Mouse (Mus musculus): ENCODE results near the gene Slc22a6. TPM values are rescaled to one million over a fixed set of nuclear protein-coding genes. Genes with fewer than 3 reads are reported as not detected.

The Slc22a6 gene
- 0.77 and 0.88 TPM in 2 replicates for polyA plus RNA-seq (2014; fragmentation: Nextera tagmentation; extraction: Ambion mirVana)

GRCm38 (mm10) chr19:8617904-8618303 is at the start of gene Slc22a6:
Slc22a6 (plus strand) TSS chr19:8618039.
- 11% methylated on average over 7 of the region's 7 CpGs for WGBS

GRCm38 (mm10) chr19:8569453-8569863 is 48.4 kb upstream of the Slc22a6 start:
- H3K9ac ChIP-seq (ENCODE audit: low read depth, low read length): no peak overlapping the region
- DNase-seq (ENCODE audit: low spot score) (peak; percentile 47), ATAC-seq (ENCODE audit: low FRiP score) (0 out of 2 replicates have a peak, but pooled peaks have one; percentile 15)
- H3K27ac ChIP-seq (ENCODE audit: low read depth, low read length): no peak overlapping the region
- no peaks in the 10 kb centered on the region for H3K4me1 ChIP-seq (replicated peaks; ENCODE audit: control insufficient read depth, insufficient read depth, low read length)
- peak overlapping the region; percentile 26 for H3K4me2 ChIP-seq (replicated peaks; ENCODE audit: low read depth, low read length)
- no peaks in the 10 kb centered on the region for H3K9me3 ChIP-seq (ENCODE audit: control insufficient read depth, low read length)
- no peaks in the 10 kb centered on the region for H3K27me3 ChIP-seq (ENCODE audit: control insufficient read depth, insufficient read depth, low read length)
- WGBS: 4% methylated on average over 14 of the region's 14 CpGs
- H3K4me3 ChIP-seq (ENCODE audit: low read depth, low read length): peak overlapping the region; percentile 20; the same call in 1 of the 2 replicates
- no peaks in the 10 kb centered on the region for H3K36me3 ChIP-seq (ENCODE audit: control insufficient read depth, insufficient read depth, low read length)

More at GRCm38 (mm10) chr19:8617904-8618303, at the start of gene Slc22a6:
- DNase-seq (ENCODE audit: low spot score): peak; percentile 3
- Histone ChIP-seq H3K9ac (ENCODE audit: low read depth, low read length) (no peak within 1 kb of the TSS), H3K36me3 (ENCODE audit: control insufficient read depth, insufficient read depth, low read length) (no peaks in the 10 kb centered on the region), H3K9me3 (ENCODE audit: control insufficient read depth, low read length) (no peaks in the 10 kb centered on the region), H3K4me1 (replicated peaks; ENCODE audit: control insufficient read depth, insufficient read depth, low read length) (no peaks in the 10 kb centered on the region), H3K4me3 (ENCODE audit: low read depth, low read length) (no peak within 1 kb of the TSS), H3K27me3 (ENCODE audit: control insufficient read depth, insufficient read depth, low read length) (no peaks in the 10 kb centered on the region), H3K27ac (ENCODE audit: low read depth, low read length) (no peak within 1 kb of the TSS), H3K4me2 (replicated peaks; ENCODE audit: low read depth, low read length) (no peak within 1 kb of the TSS)
- ATAC-seq (ENCODE audit: low FRiP score): no peak

GRCm38 (mm10) chr19:8570341-8571040 is 47.3 kb upstream of the Slc22a6 start:
- no peak overlapping the region for H3K4me2 ChIP-seq (replicated peaks; ENCODE audit: low read depth, low read length)
- ATAC-seq (ENCODE audit: low FRiP score) (no peak), DNase-seq (ENCODE audit: low spot score) (no peak)
- no peaks in the 10 kb centered on the region for H3K9me3 ChIP-seq (ENCODE audit: control insufficient read depth, low read length)
- H3K36me3 ChIP-seq (ENCODE audit: control insufficient read depth, insufficient read depth, low read length): no peaks in the 10 kb centered on the region
- 66% methylated on average over 2 of the region's 2 CpGs for WGBS
- no peaks in the 10 kb centered on the region for H3K27me3 ChIP-seq (ENCODE audit: control insufficient read depth, insufficient read depth, low read length)
- no peak overlapping the region for H3K4me3 ChIP-seq (ENCODE audit: low read depth, low read length)
- no peak overlapping the region for H3K27ac ChIP-seq (ENCODE audit: low read depth, low read length)
- H3K9ac ChIP-seq (ENCODE audit: low read depth, low read length): no peak overlapping the region
- no peaks in the 10 kb centered on the region for H3K4me1 ChIP-seq (replicated peaks; ENCODE audit: control insufficient read depth, insufficient read depth, low read length)

GRCm38 (mm10) chr19:8571746-8572145 is 46.1 kb upstream of the Slc22a6 start:
- Histone ChIP-seq H3K4me1 (replicated peaks; ENCODE audit: control insufficient read depth, insufficient read depth, low read length) (no peaks in the 10 kb centered on the region), H3K36me3 (ENCODE audit: control insufficient read depth, insufficient read depth, low read length) (no peaks in the 10 kb centered on the region), H3K9me3 (ENCODE audit: control insufficient read depth, low read length) (no peaks in the 10 kb centered on the region), H3K27ac (ENCODE audit: low read depth, low read length) (no peak overlapping the region), H3K4me2 (replicated peaks; ENCODE audit: low read depth, low read length) (no peak overlapping the region), H3K27me3 (ENCODE audit: control insufficient read depth, insufficient read depth, low read length) (no peaks in the 10 kb centered on the region), H3K9ac (ENCODE audit: low read depth, low read length) (no peak overlapping the region), H3K4me3 (ENCODE audit: low read depth, low read length) (no peak overlapping the region)
- ATAC-seq (ENCODE audit: low FRiP score) (no peak), DNase-seq (ENCODE audit: low spot score) (no peak)
- 74% methylated on average over 7 of the region's 7 CpGs for WGBS

GRCm38 (mm10) chr19:8572485-8572884 is 45.4 kb upstream of the Slc22a6 start:
- no peak overlapping the region for H3K4me2 ChIP-seq (replicated peaks; ENCODE audit: low read depth, low read length)
- no peak overlapping the region for H3K27ac ChIP-seq (ENCODE audit: low read depth, low read length)
- no peak for ATAC-seq (ENCODE audit: low FRiP score)
- H3K4me3 ChIP-seq (ENCODE audit: low read depth, low read length): no peak overlapping the region
- no peaks in the 10 kb centered on the region for H3K9me3 ChIP-seq (ENCODE audit: control insufficient read depth, low read length)
- WGBS: 36% methylated on average over 3 of the region's 3 CpGs
- no peaks in the 10 kb centered on the region for H3K27me3 ChIP-seq (ENCODE audit: control insufficient read depth, insufficient read depth, low read length)
- no peaks in the 10 kb centered on the region for H3K4me1 ChIP-seq (replicated peaks; ENCODE audit: control insufficient read depth, insufficient read depth, low read length)
- no peak for DNase-seq (ENCODE audit: low spot score)
- H3K9ac ChIP-seq (ENCODE audit: low read depth, low read length): no peak overlapping the region
- no peaks in the 10 kb centered on the region for H3K36me3 ChIP-seq (ENCODE audit: control insufficient read depth, insufficient read depth, low read length)

- DNase-seq (ENCODE audit: low spot score) (no peak), ATAC-seq (ENCODE audit: low FRiP score) (no peak)
- no peaks in the 10 kb centered on the region for H3K9me3 ChIP-seq (ENCODE audit: control insufficient read depth, low read length)
- no peak overlapping the region for H3K4me3 ChIP-seq (ENCODE audit: low read depth, low read length)
- H3K9ac ChIP-seq (ENCODE audit: low read depth, low read length): no peak overlapping the region
- 91% methylated on average over 4 of the region's 4 CpGs for WGBS
- no peak overlapping the region for H3K4me2 ChIP-seq (replicated peaks; ENCODE audit: low read depth, low read length)
- H3K36me3 ChIP-seq (ENCODE audit: control insufficient read depth, insufficient read depth, low read length): no peaks in the 10 kb centered on the region
- H3K27me3 ChIP-seq (ENCODE audit: control insufficient read depth, insufficient read depth, low read length): no peaks in the 10 kb centered on the region
- H3K4me1 ChIP-seq (replicated peaks; ENCODE audit: control insufficient read depth, insufficient read depth, low read length): no peaks in the 10 kb centered on the region
- H3K27ac ChIP-seq (ENCODE audit: low read depth, low read length): no peak overlapping the region
Measured at GRCm38 (mm10) chr19:8577432-8577831, 40.4 kb upstream of the Slc22a6 start.

GRCm38 (mm10) chr19:8578293-8578969 is 39.4 kb upstream of the Slc22a6 start:
- Histone ChIP-seq H3K9ac (ENCODE audit: low read depth, low read length) (peak overlapping the region; percentile 32; the same call in 1 of the 2 replicates), H3K4me1 (replicated peaks; ENCODE audit: control insufficient read depth, insufficient read depth, low read length) (no peaks in the 10 kb centered on the region), H3K4me2 (replicated peaks; ENCODE audit: low read depth, low read length) (peak overlapping the region; percentile 54), H3K9me3 (ENCODE audit: control insufficient read depth, low read length) (no peaks in the 10 kb centered on the region), H3K4me3 (ENCODE audit: low read depth, low read length) (peak overlapping the region; percentile 21; the same call in 1 of the 2 replicates), H3K27me3 (ENCODE audit: control insufficient read depth, insufficient read depth, low read length) (no peaks in the 10 kb centered on the region), H3K27ac (ENCODE audit: low read depth, low read length) (no peak overlapping the region), H3K36me3 (ENCODE audit: control insufficient read depth, insufficient read depth, low read length) (no peaks in the 10 kb centered on the region)
- peak; percentile 81 for DNase-seq (ENCODE audit: low spot score)
- ATAC-seq (ENCODE audit: low FRiP score): peak; percentile 59; the same call in 1 of the 2 replicates
- 7% methylated on average over 24 of the region's 24 CpGs for WGBS

GRCm38 (mm10) chr19:8578970-8579342 is 38.9 kb upstream of the Slc22a6 start:
- H3K4me1 ChIP-seq (replicated peaks; ENCODE audit: control insufficient read depth, insufficient read depth, low read length): no peaks in the 10 kb centered on the region
- ATAC-seq (ENCODE audit: low FRiP score) (no peak), DNase-seq (ENCODE audit: low spot score) (no peak)
- WGBS: 61% methylated on average over 2 of the region's 2 CpGs
- peak overlapping the region; percentile 54; the same call in 1 of the 2 replicates for H3K4me2 ChIP-seq (replicated peaks; ENCODE audit: low read depth, low read length)
- no peak overlapping the region for H3K9ac ChIP-seq (ENCODE audit: low read depth, low read length)
- no peaks in the 10 kb centered on the region for H3K27me3 ChIP-seq (ENCODE audit: control insufficient read depth, insufficient read depth, low read length)
- H3K36me3 ChIP-seq (ENCODE audit: control insufficient read depth, insufficient read depth, low read length): no peaks in the 10 kb centered on the region
- no peaks in the 10 kb centered on the region for H3K9me3 ChIP-seq (ENCODE audit: control insufficient read depth, low read length)
- no peak overlapping the region for H3K27ac ChIP-seq (ENCODE audit: low read depth, low read length)
- H3K4me3 ChIP-seq (ENCODE audit: low read depth, low read length): no peak overlapping the region
